Mouse (Mus musculus) intestine, embryonic 15.5 days (tissue): ENCODE measurements around the gene Lca5l. TPM values are rescaled to one million over a fixed set of nuclear protein-coding genes. Genes with fewer than 3 reads are reported as not detected.

ENCODE experiments used
- polyA plus RNA-seq: library from polyadenylated mRNA; unstranded; fragments of >200 nt; fragmentation: Nextera tagmentation; extraction: Ambion mirVana; gene quantifications from 2 replicates; pipeline ENCODE4 v1.2.1, GENCODE M21; 2015

Gene Lca5l
- polyA plus RNA-seq, 1 experiment from 2014 or later: 0.82 TPM

Other genes with a start within 250 kb of the Lca5l start
- 90.2 and 94.8 TPM in 2 replicates for gene Psmg1, start 201.3 kb downstream of the Lca5l start, polyA plus RNA-seq
- 62.3 and 64.7 TPM in 2 replicates for gene Brwd1, start 109.7 kb downstream of the Lca5l start, polyA plus RNA-seq
- 489 and 623 TPM in 2 replicates for gene Hmgn1, start 64.5 kb downstream of the Lca5l start, polyA plus RNA-seq
- 56.4 and 61.6 TPM in 2 replicates for gene Wrb, start 46.9 kb downstream of the Lca5l start, polyA plus RNA-seq
- 28.2 and 29.9 TPM in 2 replicates for gene Sh3bgr, start 8.2 kb upstream of the Lca5l start, polyA plus RNA-seq
- gene B3galt5, start 43.5 kb upstream of the Lca5l start, polyA plus RNA-seq: 1.1 and 2.2 TPM in 2 replicates